Mouse (Mus musculus) mature B cell (primary cell): ENCODE results near the gene Pole2.

Experiments
- in situ Hi-C: fragments of 300-500 bp; cut with MboI; formaldehyde crosslinking; loops from 2 replicates; pipeline ENCODE4 v1.14.3; 2019

The Pole2 gene

GRCm38 (mm10) chr12:69179371-69179770, 48.6 kb downstream of the Pole2 start:
- in situ Hi-C loops = no loop called here

- in situ Hi-C loops = no loop called here
These were observed 50.5 kb downstream of the Pole2 start for GRCm38 (mm10) chr12:69177526-69177925.

GRCm38 (mm10) chr12:69175975-69176374, 52.0 kb downstream of the Pole2 start:
- in situ Hi-C loops = no loop called here

GRCm38 (mm10) chr12:69171307-69171706, 56.7 kb downstream of the Pole2 start:
- in situ Hi-C loops = loop anchor here (25.0 kb wide), 1 partner anchor 1791 kb away; the partner anchor contains the start of gene Psma3

GRCm38 (mm10) chr12:69168461-69169106, 59.4 kb downstream of the Pole2 start, which contains the start of gene Lrr1:
Gene Lrr1, plus strand, starts transcription at chr12:69168814.
- in situ Hi-C loops = loop anchor here (25.0 kb wide), 1 partner anchor 1794 kb away; the partner anchor contains the start of gene Psma3

- in situ Hi-C loops = loop anchor here (25.0 kb wide), 1 partner anchor 1794 kb away; the partner anchor contains the start of gene Psma3
These were observed 60.1 kb downstream of the Pole2 start for GRCm38 (mm10) chr12:69167656-69168460.

- in situ Hi-C loops = loop anchor here (25.0 kb wide), 1 partner anchor 1795 kb away; the partner anchor contains the start of gene Psma3
These were observed 61.0 kb downstream of the Pole2 start for GRCm38 (mm10) chr12:69166861-69167581.

GRCm38 (mm10) chr12:69164904-69165303, 63.1 kb downstream of the Pole2 start:
- in situ Hi-C loops = loop anchor here (25.0 kb wide), 1 partner anchor 1797 kb away; the partner anchor contains the start of gene Psma3

- in situ Hi-C loops = loop anchor here (25.0 kb wide), 1 partner anchor 1799 kb away; the partner anchor contains the start of gene Psma3
These were observed 64.4 kb downstream of the Pole2 start for GRCm38 (mm10) chr12:69163586-69163985.

- in situ Hi-C loops = loop anchor here (25.0 kb wide), 1 partner anchor 1802 kb away; the partner anchor contains the start of gene Psma3
These were observed 67.3 kb downstream of the Pole2 start for GRCm38 (mm10) chr12:69160677-69161076.

- in situ Hi-C loops = loop anchor here (25.0 kb wide), 1 partner anchor 1803 kb away; the partner anchor contains the start of gene Psma3
These were observed 68.4 kb downstream of the Pole2 start for GRCm38 (mm10) chr12:69159578-69159940.

- in situ Hi-C loops = loop anchor here (25.0 kb wide), 1 partner anchor 1803 kb away; the partner anchor contains the start of gene Psma3
These were observed 69.0 kb downstream of the Pole2 start, which contains the start of gene Rps29 for GRCm38 (mm10) chr12:69158765-69159577. Gene Rps29, minus strand, starts transcription at chr12:69159186.

- in situ Hi-C loops = loop anchor here (25.0 kb wide), 1 partner anchor 1804 kb away; the partner anchor contains the start of gene Psma3
These were observed 69.6 kb downstream of the Pole2 start for GRCm38 (mm10) chr12:69158366-69158764.

- in situ Hi-C loops = loop anchor here (25.0 kb wide), 1 partner anchor 1805 kb away; the partner anchor contains the start of gene Psma3
These were observed 70.9 kb downstream of the Pole2 start for GRCm38 (mm10) chr12:69157107-69157506.

- in situ Hi-C loops = loop anchor here (25.0 kb wide), 1 partner anchor 1806 kb away; the partner anchor contains the start of gene Psma3
These were observed 71.6 kb downstream of the Pole2 start for GRCm38 (mm10) chr12:69156436-69156835.

- in situ Hi-C loops = loop anchor here (25.0 kb wide), 1 partner anchor 1806 kb away; the partner anchor contains the start of gene Psma3
These were observed 72.1 kb downstream of the Pole2 start for GRCm38 (mm10) chr12:69155923-69156322.
